Mouse (Mus musculus) ES-CJ7 (cell line): ENCODE data around the gene Best3.
"Not testable (repeated sequence)": the region's sequence is repeated elsewhere in the genome, so short reads cannot be mapped to it uniquely, and the experiment has no call there.

Source experiments
- DNase-seq: peaks from one replicate; pipeline ENCODE4 v3.0.0; 2011; ENCODE audit warnings: low read depth, low spot score

Best3 gene

DNA sequence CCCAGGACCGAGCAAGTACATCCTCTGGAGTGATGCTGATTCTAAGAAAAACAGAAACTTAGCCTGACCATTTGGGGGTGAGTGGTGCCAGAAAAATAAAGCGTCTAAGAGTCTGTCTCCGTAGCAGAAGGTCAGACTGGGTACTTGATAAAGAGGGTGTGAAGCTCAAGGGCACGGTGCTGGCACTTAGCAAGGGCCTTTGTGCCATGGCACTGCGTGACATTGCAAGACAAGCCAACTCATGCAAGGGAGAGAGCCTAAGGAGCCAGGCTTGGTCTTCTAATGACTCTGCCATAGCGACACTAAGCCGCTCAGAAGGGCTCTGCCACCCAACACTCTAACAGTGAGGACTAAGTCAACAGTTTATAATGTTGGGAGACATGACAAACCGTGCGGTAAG lies 7.3 kb upstream of the Best3 start:
- DNase-seq, result no peak

- DNase-seq, result no peak
These were observed 5.8 kb upstream of the Best3 start for GRCm38 (mm10) chr10:116980273-116980672.

- peak; percentile 43 for DNase-seq
These were observed 5.2 kb upstream of the Best3 start for GRCm38 (mm10) chr10:116980888-116981287.

DNA sequence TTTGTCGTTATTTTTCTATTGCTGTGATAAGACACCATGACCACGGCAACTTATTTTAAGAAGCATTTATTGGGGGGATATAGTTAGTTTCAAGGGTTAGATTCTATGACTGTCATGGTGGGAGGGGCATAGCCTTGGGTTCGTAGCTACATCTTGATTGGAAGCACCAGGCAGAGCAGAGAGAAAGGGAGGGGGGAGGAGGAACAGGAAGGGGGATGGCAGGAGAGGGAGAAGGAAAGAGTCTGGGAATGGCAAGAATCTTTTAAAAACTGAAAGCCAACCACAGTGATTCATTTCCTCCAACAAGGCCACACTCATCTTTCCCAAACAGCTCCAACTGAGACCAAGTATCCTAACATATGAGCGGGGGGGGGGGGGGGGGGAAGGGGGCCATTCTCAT lies 3.6 kb upstream of the Best3 start:
- DNase-seq, result no peak

- DNase-seq, result no peak
These were observed 1.3 kb upstream of the Best3 start for GRCm38 (mm10) chr10:116984836-116985235.

GRCm38 (mm10) chr10:116993971-116994370 lies 7.9 kb downstream of the Best3 start:
- no peak for DNase-seq

GRCm38 (mm10) chr10:116995162-116995561 lies 9.0 kb downstream of the Best3 start:
- no peak for DNase-seq

GRCm38 (mm10) chr10:116995584-116996235 lies 9.6 kb downstream of the Best3 start:
- no peak for DNase-seq

DNA sequence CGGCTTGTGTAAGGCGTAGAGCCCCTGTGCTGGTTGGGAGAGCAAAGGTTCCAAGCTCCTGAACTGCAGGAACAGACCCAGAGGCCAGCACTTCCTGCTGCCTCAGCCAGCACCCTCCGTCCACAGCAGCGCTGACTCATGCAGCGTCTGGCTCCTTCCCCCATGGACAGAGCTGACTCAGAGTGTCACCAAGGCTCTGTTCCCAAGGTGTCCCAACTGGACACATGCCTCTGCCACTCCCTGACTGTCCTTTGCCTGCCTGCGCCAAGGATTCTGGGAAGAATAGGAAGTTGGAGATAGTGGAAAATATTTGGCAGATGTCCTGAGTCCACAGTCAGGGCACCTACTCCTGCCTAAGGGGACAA lies 10.1 kb downstream of the Best3 start:
- DNase-seq, result no peak

DNA sequence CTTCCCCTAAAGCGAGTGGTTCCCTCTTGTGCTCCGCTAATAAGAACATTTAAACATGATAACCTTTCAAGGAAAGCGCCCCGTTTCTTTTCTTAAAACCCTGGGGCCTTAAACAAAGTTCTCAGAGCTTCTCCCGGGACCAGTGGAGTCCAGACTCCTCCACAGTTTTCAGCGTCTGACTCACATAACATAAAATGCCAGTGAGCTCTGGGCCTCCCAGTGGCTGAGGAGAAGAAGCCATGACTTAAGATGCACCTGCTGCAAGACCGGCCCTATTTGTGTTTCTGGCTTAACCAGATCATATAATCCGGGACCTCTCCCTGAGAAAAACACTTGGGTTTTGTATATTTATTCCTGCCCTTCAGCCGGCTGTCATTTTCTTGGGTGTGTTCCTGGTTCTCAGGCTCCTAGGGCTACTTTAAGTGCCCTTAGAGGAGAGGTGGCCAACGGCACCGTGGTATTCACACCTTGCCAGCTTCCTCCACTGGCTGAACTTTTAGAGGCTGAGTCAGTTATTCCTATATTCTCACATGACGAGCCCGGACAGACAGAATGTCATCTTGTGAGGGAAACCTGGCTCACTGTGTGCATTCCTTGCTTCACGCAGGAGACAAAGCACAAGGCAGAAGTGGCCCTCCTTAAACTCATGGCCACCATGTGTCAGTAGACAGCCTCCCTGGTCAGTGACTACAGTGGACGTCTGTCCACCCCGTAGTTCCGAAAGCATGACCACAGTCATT lies 12.8 kb downstream of the Best3 start:
- no peak for DNase-seq

- no peak for DNase-seq
These were observed 14.9 kb downstream of the Best3 start for GRCm38 (mm10) chr10:117000975-117001374.

DNA sequence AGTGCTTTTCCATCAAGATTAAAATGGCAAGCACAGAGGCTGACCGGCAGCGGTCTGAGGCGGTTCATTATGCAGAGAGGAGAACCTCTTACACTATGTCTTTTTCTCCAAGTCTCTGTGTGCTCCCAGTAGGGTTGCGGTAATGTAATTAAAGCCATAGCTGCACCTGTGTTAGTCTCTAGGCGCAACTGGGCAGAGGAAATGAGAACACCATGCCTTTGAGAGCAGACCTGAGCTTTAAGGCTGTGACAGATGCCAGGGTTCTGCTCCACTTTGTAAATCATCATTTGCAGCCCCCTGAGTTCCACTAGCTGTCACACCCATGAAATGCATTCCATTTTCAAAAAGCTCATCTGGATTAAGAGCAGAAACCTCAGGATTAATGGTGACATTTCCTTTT lies 18.6 kb downstream of the Best3 start:
- DNase-seq, result no peak

GRCm38 (mm10) chr10:117005707-117006464 lies 19.8 kb downstream of the Best3 start:
- DNase-seq, result no peak

DNA sequence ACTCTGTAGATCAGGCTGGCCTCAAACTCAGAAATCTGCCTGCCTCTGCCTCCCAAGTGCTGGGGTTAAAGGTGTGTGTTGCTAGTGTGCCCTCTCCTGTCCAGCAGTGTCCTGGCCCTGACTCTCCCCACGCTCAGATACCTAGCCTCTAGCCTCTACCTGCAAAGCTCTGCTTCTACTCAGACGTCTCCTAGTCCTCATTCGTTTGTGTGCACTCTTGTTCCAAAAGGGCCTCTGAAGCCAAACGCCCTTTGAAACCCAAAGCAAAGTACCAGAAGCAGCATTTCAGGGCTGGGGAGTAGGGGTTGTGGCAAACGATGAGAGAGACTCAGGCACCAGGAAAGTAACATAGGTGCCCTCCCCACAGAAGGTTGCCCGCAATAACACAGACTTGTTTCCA lies 23.6 kb downstream of the Best3 start:
- DNase-seq, result no peak

- DNase-seq, result no peak
These were observed 24.9 kb downstream of the Best3 start for GRCm38 (mm10) chr10:117011047-117011446.

GRCm38 (mm10) chr10:117013689-117014390 lies 27.7 kb downstream of the Best3 start:
- DNase-seq, result no peak

DNA sequence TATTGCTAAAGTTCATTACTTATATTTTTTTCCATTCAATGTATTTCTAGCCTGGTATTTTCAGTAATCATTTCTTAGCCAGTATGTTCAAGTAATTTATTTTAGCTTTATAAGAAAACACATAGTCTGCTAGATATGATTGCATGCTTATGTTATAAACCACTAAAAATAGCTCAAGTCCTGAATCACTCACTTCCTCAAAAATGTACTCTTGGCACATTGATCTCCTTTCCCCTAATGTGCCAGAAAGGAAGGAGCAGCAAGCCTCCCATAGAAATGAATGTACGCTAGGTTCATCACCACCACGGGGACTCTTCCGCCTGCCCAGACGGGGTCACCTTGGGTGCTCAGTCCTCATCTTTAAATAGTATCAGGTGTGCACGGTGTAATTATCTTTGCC lies 28.5 kb downstream of the Best3 start:
- DNase-seq, result no peak

- no peak for DNase-seq
These were observed 32.2 kb downstream of the Best3 start for GRCm38 (mm10) chr10:117018281-117018840.

DNA sequence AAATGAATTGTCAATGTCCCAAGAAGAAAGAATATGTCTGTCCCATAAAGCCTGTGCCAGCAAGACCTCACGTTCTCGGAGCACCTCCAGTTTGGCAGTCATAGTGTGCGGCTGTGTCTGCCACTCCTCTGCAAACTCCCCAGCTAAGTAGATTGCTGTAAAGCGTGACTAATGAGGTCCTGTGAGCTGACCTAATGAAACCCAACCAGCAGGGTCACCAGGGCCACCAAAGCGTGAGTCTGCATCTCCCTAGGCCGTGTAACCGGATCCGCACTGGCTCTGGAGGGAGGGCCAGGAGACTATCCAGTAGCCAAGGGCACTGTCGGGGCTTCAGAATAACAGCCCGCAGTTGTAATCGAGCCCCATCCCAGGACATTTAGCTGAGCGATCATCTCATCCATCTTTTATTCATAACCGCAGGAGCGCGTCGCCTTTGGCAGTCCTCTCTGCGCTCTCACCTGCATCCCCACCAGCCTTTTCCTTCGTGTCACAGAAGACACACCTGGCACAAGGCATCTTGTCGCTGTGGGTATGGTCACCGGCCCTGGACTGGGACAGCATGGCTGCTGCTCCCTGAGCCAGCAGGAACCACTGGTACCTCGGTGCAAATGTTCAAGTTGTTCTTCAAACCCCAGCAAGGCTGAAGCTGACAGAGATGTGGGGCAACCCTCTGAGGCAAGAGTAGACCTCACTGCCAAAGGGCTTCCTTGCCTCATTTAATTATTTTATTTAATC lies 35.1 kb downstream of the Best3 start:
- no peak for DNase-seq

- no peak for DNase-seq
These were observed 37.6 kb downstream of the Best3 start for GRCm38 (mm10) chr10:117023693-117024092.

DNA sequence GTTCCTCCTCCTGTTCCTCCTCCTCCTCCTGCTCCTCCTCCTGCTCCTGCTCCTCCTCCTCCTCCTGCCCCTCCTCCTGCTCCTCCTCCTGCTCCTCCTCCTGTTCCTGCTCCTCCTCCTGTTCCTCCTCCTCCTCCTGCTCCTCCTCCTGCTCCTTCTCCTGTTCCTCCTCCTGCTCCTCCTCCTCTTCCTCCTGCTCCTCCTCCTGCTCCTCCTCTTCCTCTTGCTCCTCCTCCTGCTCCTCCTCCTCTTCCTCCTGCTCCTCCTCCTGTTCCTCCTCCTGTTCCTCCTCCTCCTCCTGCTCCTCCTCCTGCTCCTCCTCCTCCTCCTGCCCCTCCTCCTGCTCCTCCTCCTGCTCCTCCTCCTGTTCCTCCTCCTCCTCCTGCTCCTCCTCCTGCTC lies 39.7 kb downstream of the Best3 start:
- DNase-seq, result not testable (repeated sequence)
